ENCODE assay signal across 8 mouse cellular contexts in the genomic region with DNA sequence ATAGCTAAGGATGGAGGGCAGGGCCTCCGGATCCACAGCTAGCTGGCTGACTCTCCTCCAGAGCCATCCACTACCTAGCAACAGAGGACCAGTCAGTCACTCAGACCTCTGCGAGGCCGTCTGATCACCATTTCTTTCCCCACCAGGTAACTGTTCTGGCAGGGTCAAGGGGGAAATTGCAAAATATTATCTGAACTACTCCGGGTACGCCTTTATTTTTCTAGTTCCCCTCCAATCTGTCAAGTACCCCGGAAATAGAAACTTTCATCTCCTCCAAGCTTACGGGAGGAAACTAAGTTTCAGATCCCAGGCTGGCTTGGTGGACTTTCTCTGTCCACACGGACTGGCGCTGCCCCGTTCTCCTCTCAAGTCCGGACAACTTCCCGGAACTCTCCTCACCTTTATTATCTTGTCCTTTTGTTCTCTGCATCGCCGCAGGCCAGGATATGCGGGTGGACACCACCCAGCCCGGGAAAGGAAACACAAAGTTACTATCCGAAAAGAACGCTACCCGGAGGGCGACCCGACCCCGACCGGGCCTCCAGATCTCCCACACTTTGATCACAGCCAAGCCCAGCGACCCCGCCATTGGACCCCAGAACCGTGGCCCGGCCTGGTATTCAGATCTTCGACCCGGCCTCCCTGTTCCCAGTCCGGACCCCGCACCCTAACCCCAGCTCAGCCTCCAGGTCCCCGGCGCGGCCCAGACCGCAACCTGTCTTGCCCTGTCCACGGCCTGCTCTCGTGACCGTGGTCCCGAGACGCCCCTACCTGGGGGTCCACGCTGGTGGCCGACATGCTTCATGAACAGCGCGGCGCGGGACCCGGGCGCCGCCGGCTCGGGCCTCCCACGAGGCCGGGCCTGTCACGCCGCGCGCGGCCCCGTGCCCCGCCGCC. TPM values are rescaled to one million over a fixed set of nuclear protein-coding genes. Genes with fewer than 3 reads are reported as not detected.
DNase-seq lines count a peak whose midpoint lies in the region; ATAC-seq lines count a peak whose summit lies in the region.

No protein-coding gene starts in this region.

- peaks cover 20% of the 10 kb centered on the region for H3K4me1 ChIP-seq in embryonic facial prominence, embryonic 12.5 days
- peaks cover 51% of the 10 kb centered on the region for H3K4me1 ChIP-seq in liver, embryonic 12.5 days

- no peaks in the 10 kb centered on the region for H3K27me3 ChIP-seq in embryonic facial prominence, embryonic 12.5 days
- H3K27me3 ChIP-seq in liver, embryonic 12.5 days (replicated peaks) = peaks cover 13% of the 10 kb centered on the region

- no peaks in the 10 kb centered on the region for H3K9me3 ChIP-seq in embryonic facial prominence, embryonic 12.5 days
- no peaks in the 10 kb centered on the region for H3K9me3 ChIP-seq in liver, embryonic 12.5 days (replicated peaks)

- peak; percentile 32 for ATAC-seq in embryonic facial prominence, embryonic 12.5 days (ENCODE audit: insufficient number of reproducible peaks, insufficient read depth, low FRiP score, low TSS enrichment)
- ATAC-seq in liver, embryonic 12.5 days = peak; percentile 4; the same call in 1 of the 2 replicates
- ATAC-seq in monocyte, adult 5-6 weeks (replicated peaks; ENCODE audit: insufficient number of reproducible peaks, low FRiP score, low TSS enrichment, poor library complexity, severe bottlenecking) = 0 out of 2 replicates have a peak, but pooled peaks have one; percentile 4

- peak overlapping the region; percentile 99 for H3K9ac ChIP-seq in embryonic facial prominence, embryonic 12.5 days
- peak overlapping the region; percentile 98 for H3K9ac ChIP-seq in liver, embryonic 12.5 days

- H3K36me3 ChIP-seq in embryonic facial prominence, embryonic 12.5 days = peaks cover 21% of the 10 kb centered on the region; the same call in 1 of the 2 replicates
- H3K36me3 ChIP-seq in liver, embryonic 12.5 days = peaks cover 41% of the 10 kb centered on the region

- DNase-seq in adrenal gland, postnatal 10 days = peak; percentile 50
- DNase-seq in adrenal gland, adult (ENCODE audit: inconsistent age in 2 of 2, low spot score in 1 of 2) = no peak
- DNase-seq in 3T3-L1 (ENCODE audit: low read depth, low spot score) = peak; percentile 24
- DNase-seq in heart, postnatal 4 days = peak; percentile 45
- DNase-seq in urinary bladder, adult 18-20 months (ENCODE audit: low spot score in 2 of 2) = peak; percentile 12 to 43

- WGBS in embryonic facial prominence, embryonic 12.5 days = under 1% methylated on average over 61 of the region's 61 CpGs
- WGBS in liver, embryonic 12.5 days (ENCODE audit: insufficient replicate concordance) = 2% methylated on average over 61 of the region's 61 CpGs

- H3K27ac ChIP-seq in embryonic facial prominence, embryonic 12.5 days = peak overlapping the region; percentile 83
- peak overlapping the region; percentile 87 for H3K27ac ChIP-seq in liver, embryonic 12.5 days

- peak overlapping the region; percentile 98 for H3K4me3 ChIP-seq in embryonic facial prominence, embryonic 12.5 days
- peak overlapping the region; percentile 100 for H3K4me3 ChIP-seq in liver, embryonic 12.5 days

- H3K4me2 ChIP-seq in embryonic facial prominence, embryonic 12.5 days (replicated peaks) = peak overlapping the region; percentile 79
- peak overlapping the region; percentile 80 for H3K4me2 ChIP-seq in liver, embryonic 12.5 days

RNA-seq across cellular contexts. Expression of gene Ythdf1, which starts 0.6 kb away (rescaled TPM):
- total RNA-seq in adrenal gland, postnatal 10 days (2021) = 10 to 100 TPM; 44.8 to 55.9 TPM
- 71.3 and 72.6 TPM in 2 replicates for polyA plus RNA-seq in embryonic facial prominence, embryonic 12.5 days (2016; fragmentation: Nextera tagmentation; extraction: Ambion mirVana)
- total RNA-seq in heart, postnatal 4 days (2021) = 10 to 100 TPM; 47.0 to 47.8 TPM
- 42.3 and 42.6 TPM in 2 replicates for polyA plus RNA-seq in liver, embryonic 12.5 days (2016; fragmentation: Nextera tagmentation; extraction: Ambion mirVana)
- total RNA-seq in monocyte, adult 5-6 weeks (2017) = 26.0 to 48.0 TPM (median 33.6 TPM) in 3 replicates

RNA-seq across cellular contexts. Expression of gene Birc7, which starts 8.7 kb away (rescaled TPM):
- total RNA-seq in adrenal gland, postnatal 10 days (2021) = not detected
- 0.14 TPM in 1 of 2 replicates, not detected in the other for polyA plus RNA-seq in embryonic facial prominence, embryonic 12.5 days (2016; fragmentation: Nextera tagmentation; extraction: Ambion mirVana)
- total RNA-seq in heart, postnatal 4 days (2021) = not detected
- not detected in 2 replicates for polyA plus RNA-seq in liver, embryonic 12.5 days (2016; fragmentation: Nextera tagmentation; extraction: Ambion mirVana)
- total RNA-seq in monocyte, adult 5-6 weeks (2017) = not detected in 3 replicates

RNA-seq across cellular contexts. Expression of gene Nkain4, which starts 34.3 kb away (rescaled TPM):
- 10 to 100 TPM in 1 of 2 experiments, 1 to 10 TPM in 1; 7.6 to 10.4 TPM for total RNA-seq in adrenal gland, postnatal 10 days (2021)
- 21.7 and 25.5 TPM in 2 replicates for polyA plus RNA-seq in embryonic facial prominence, embryonic 12.5 days (2016; fragmentation: Nextera tagmentation; extraction: Ambion mirVana)
- 10 to 100 TPM; 12.5 to 13.4 TPM for total RNA-seq in heart, postnatal 4 days (2021)
- 2.4 and 3.4 TPM in 2 replicates for polyA plus RNA-seq in liver, embryonic 12.5 days (2016; fragmentation: Nextera tagmentation; extraction: Ambion mirVana)
- not detected in 3 replicates for total RNA-seq in monocyte, adult 5-6 weeks (2017)

RNA-seq across cellular contexts. Expression of gene Arfgap1, which starts 46.9 kb away (rescaled TPM):
- 10 to 100 TPM; 52.2 to 63.2 TPM for total RNA-seq in adrenal gland, postnatal 10 days (2021)
- 113 and 116 TPM in 2 replicates for polyA plus RNA-seq in embryonic facial prominence, embryonic 12.5 days (2016; fragmentation: Nextera tagmentation; extraction: Ambion mirVana)
- total RNA-seq in heart, postnatal 4 days (2021) = 10 to 100 TPM; 64.5 to 64.8 TPM
- polyA plus RNA-seq in liver, embryonic 12.5 days (2016; fragmentation: Nextera tagmentation; extraction: Ambion mirVana) = 47.4 and 47.6 TPM in 2 replicates
- 57.8 to 60.2 TPM (median 58.8 TPM) in 3 replicates for total RNA-seq in monocyte, adult 5-6 weeks (2017)

Comparison
In these comparisons a context has a peak if more than half of its experiments do, and no peak if none do; other contexts are left out.
1. DNase-seq: peak in adrenal gland, postnatal 10 days (single experiment), 3T3-L1 (single experiment), heart, postnatal 4 days (single experiment) and urinary bladder, adult 18-20 months (2 of 2); none in adrenal gland, adult (0 of 2).
2. Peak in every context shown above with its lines, with median percentiles within 50 percentile points of each other: ATAC-seq.